Mouse (Mus musculus): ENCODE data around the gene Syvn1.
A peak's percentile ranks its signal among the peaks of the same experiment; 100 is the strongest.

Gene Syvn1

GRCm38 (mm10) chr19:6067724-6068415 is 21.5 kb downstream of the Syvn1 start, which contains the start of gene Tm7sf2:
Tm7sf2 (minus strand) TSS chr19:6068373.
- peak; percentile 73 to 82 for DNase-seq (ENCODE audit: low spot score in 2 of 2)

- DNase-seq (ENCODE audit: low spot score in 2 of 2), result no peak
These were observed 22.6 kb downstream of the Syvn1 start for GRCm38 (mm10) chr19:6068951-6069350.

- DNase-seq (ENCODE audit: low spot score in 2 of 2), result no peak
These were observed 23.5 kb downstream of the Syvn1 start for GRCm38 (mm10) chr19:6069851-6070250.

GRCm38 (mm10) chr19:6070571-6071250 is 24.3 kb downstream of the Syvn1 start:
- no peak for DNase-seq (ENCODE audit: low spot score in 2 of 2)

GRCm38 (mm10) chr19:6071261-6071660 is 24.9 kb downstream of the Syvn1 start:
- no peak for DNase-seq (ENCODE audit: low spot score in 2 of 2)

- no peak for DNase-seq (ENCODE audit: low spot score in 2 of 2)
These were observed 27.5 kb downstream of the Syvn1 start for GRCm38 (mm10) chr19:6073889-6074288.

GRCm38 (mm10) chr19:6076564-6077393 is 30.4 kb downstream of the Syvn1 start, which contains the start of gene Vps51:
Vps51 (minus strand) TSS chr19:6077231.
- peak; percentile 82 to 87 for DNase-seq (ENCODE audit: low spot score in 2 of 2)

- DNase-seq (ENCODE audit: low spot score in 2 of 2), result no peak
These were observed 33.7 kb downstream of the Syvn1 start, which contains the start of gene Tmem262 for GRCm38 (mm10) chr19:6079983-6080480. Tmem262 (plus strand) TSS chr19:6080033.

GRCm38 (mm10) chr19:6082156-6082555 is 35.8 kb downstream of the Syvn1 start, which contains the start of gene Gm28374:
Gm28374 (minus strand) TSS chr19:6082256.
- DNase-seq (ENCODE audit: low spot score in 2 of 2), result no peak

- DNase-seq (ENCODE audit: low spot score in 2 of 2), result peak; percentile 94 to 96
These were observed 38.3 kb downstream of the Syvn1 start, which contains the start of the genes Zfpl1 and Cdca5 for GRCm38 (mm10) chr19:6084478-6085248. Zfpl1 (minus strand) TSS chr19:6084956. Cdca5 (plus strand) TSS chr19:6084983.

- peak; percentile 49 to 57 for DNase-seq (ENCODE audit: low spot score in 2 of 2)
These were observed 39.1 kb downstream of the Syvn1 start for GRCm38 (mm10) chr19:6085417-6085879.

GRCm38 (mm10) chr19:6088841-6089240 is 42.5 kb downstream of the Syvn1 start:
- no peak for DNase-seq (ENCODE audit: low spot score in 2 of 2)

GRCm38 (mm10) chr19:6094119-6094518 is 47.7 kb downstream of the Syvn1 start, which contains the start of gene AC131692.1:
AC131692.1 (plus strand) TSS chr19:6094419.
- DNase-seq (ENCODE audit: low spot score in 2 of 2), result no peak

- DNase-seq (ENCODE audit: low spot score in 2 of 2), result no peak
These were observed 51.5 kb downstream of the Syvn1 start for GRCm38 (mm10) chr19:6097847-6098246.

GRCm38 (mm10) chr19:6101186-6101585 is 54.8 kb downstream of the Syvn1 start:
- DNase-seq (ENCODE audit: low spot score in 2 of 2), result no peak

- no peak for DNase-seq (ENCODE audit: low spot score in 2 of 2)
These were observed 55.9 kb downstream of the Syvn1 start for GRCm38 (mm10) chr19:6102169-6102853.
